Mouse (Mus musculus) heart, postnatal 0 days (tissue): ENCODE data around the gene Epb41.

ENCODE experiments used
- CTCF ChIP-seq: IDR thresholded peaks from 2 replicates; pipeline ENCODE4 v1.5.1; 2016; ENCODE audit warnings: antibody characterized with exemption, control low read depth, low read depth
- EP300 ChIP-seq: IDR thresholded peaks from 2 replicates; pipeline ENCODE4 v1.6.1; 2016; ENCODE audit warnings: antibody characterized with exemption, low read depth

DNA sequence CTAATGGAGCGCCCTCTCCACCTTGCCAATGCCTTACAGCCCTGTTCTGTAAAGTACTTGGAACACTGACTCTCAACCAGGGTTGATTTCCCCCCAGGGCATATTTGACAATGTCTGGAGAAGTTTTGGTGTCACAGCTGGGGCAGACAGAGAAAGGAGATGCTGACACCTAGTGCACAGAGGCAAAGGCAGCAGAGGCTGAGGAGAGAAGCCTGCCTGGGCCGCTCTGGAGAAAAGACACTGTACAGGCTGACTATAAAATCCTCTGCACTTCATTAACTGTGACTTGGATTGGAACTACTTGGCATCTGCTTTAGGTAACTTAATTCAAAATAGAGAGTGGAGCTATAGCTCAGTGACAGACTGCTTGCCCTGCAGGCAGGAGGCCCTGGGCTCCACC is 106.2 kb downstream of the Epb41 start:
- TF ChIP-seq EP300, result no peak
- TF ChIP-seq CTCF, result peak; percentile 44
